Mouse (Mus musculus) adrenal gland (tissue): Measurements from ENCODE around the gene Jup.

Experiments
- intact Hi-C: fragments of 180-260 bp; cut with DNase I; formaldehyde crosslinking; loops from one replicate; pipeline ENCODE4 v1.15.1; 2025

Gene Jup

GRCm38 (mm10) chr11:100391884-100392345, 5.6 kb downstream of the Jup start:
- intact Hi-C loops = no loop called here

DNA sequence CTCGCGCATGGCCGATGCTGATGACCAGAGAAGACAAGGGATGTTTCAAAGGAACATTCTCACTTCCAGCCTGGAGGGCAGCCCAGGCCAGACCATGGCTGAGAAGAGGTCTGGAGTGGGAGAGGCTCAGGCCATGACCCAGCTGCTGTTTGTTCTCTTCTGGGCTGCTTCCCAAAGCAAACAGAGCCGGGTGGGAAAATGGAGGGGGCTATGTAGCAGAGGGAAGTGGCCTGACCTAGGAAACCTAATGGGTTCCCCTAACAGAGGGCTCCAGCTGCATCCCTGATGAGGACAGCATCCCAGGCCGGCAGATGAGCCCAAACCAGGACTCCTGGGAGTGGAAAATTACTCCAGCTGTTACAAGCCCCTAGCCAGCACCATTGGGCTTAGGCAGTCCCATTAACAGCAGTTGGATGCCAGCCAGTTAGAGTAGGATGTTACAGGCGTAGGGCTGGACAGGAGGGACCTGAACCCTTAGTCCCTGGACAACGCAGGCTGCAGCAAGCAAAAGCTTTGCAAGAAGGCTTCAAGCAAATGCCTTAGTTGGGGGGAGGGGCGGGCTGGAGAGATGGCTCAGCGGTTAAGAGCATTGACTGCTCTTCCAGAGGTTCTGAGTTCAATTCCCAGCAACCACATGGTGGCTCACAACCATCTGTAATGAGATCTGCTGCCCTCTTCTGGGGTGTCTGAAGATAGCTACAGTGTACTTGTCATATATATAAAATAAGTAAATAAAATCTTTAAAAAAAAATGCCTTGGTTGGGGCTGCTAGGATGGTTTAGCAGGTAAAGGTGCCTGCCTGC, 6.3 kb downstream of the Jup start:
- intact Hi-C loops = no loop called here

DNA sequence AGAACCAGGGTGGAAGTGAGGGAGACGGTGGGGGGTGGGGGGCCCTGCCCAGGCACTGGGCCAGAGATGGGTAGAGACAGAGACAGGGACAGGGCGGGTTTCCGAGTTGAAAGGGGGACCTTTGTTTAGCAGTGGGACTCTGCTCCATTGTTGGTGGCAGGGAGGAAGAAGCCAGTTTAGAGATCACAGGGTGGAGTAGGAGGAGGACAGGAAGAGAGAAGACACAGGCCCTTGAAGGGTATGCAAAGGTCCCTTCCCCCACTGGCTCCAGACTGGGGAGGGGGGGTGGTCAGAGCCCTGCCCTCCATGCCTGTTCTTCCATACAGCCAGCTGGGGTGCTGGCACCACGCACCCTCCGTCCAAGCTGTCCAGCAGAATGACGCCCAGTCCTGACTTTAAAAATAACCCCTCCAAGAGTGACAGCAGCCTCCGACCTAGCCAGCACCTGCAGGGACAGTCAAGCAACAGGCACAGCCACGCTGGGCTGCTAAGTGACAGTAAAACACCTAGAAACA, 7.6 kb downstream of the Jup start:
- intact Hi-C loops = no loop called here

GRCm38 (mm10) chr11:100388588-100388987, 9.0 kb downstream of the Jup start:
- intact Hi-C loops = no loop called here

GRCm38 (mm10) chr11:100387589-100388375, 9.8 kb downstream of the Jup start:
- intact Hi-C loops = no loop called here

DNA sequence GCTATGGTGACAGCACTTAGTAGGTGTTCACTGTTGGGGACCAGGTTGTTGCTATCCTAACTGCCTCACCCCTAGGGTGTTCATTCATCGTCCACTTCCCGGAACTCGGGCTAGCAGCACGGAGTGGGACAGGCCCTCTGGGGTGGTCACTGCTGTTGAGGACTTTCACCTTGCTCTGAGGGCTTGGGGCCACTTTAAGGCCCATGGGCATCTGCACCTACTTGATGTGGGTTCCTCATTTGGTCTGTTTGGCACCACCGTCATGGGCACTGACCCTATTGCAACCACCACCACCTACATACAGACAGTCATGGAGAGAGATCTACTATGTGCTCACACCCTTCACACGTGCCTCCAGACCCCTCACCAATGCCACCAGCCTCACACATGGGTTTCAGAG, 10.5 kb downstream of the Jup start:
- intact Hi-C loops = no loop called here

DNA sequence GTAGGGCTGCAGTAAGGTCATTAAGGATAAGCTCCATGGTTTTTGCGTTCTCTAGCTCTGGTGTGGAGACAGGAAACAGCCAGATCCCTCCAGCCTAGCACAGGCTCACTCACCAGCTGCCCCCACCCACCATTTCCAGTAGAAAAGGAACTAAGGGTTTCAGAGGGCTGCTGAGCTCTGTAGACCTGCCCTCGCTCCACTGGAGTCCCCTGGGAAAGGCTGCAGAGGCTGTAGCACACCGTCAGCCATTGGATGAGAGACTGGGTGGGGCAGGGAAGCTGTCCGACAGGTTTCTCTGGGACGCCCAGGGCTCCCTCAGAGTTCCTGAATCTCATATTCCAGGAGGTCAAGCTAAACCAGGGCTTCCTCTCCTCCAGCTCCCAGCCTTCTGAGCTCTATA, 11.0 kb downstream of the Jup start:
- intact Hi-C loops = no loop called here

- intact Hi-C loops = no loop called here
Measured at GRCm38 (mm10) chr11:100385016-100385415, 12.5 kb downstream of the Jup start.

- intact Hi-C loops = no loop called here
Measured at GRCm38 (mm10) chr11:100382682-100383081, 14.9 kb downstream of the Jup start.

- intact Hi-C loops = no loop called here
Measured at GRCm38 (mm10) chr11:100379311-100379710, 18.3 kb downstream of the Jup start.

DNA sequence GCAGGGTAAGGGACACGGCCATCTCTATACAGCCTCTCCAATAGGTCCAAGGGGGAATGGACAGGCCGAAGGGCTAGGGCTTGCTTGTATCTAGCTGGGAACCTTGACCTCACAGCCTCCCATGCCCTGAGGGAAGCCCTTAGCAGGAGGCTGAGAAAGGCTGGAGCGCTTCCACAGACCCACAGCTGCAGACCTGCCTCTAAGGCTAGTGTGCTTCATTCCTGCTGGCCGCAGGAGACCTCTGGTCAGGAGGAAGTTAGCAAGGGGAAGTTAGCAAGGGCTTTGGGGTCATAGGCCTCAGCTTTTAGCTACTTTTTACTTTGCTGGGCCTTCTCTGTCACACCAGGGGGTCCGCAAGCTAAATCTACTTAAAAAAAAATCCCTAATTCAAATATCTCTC, 19.1 kb downstream of the Jup start:
- intact Hi-C loops = no loop called here

DNA sequence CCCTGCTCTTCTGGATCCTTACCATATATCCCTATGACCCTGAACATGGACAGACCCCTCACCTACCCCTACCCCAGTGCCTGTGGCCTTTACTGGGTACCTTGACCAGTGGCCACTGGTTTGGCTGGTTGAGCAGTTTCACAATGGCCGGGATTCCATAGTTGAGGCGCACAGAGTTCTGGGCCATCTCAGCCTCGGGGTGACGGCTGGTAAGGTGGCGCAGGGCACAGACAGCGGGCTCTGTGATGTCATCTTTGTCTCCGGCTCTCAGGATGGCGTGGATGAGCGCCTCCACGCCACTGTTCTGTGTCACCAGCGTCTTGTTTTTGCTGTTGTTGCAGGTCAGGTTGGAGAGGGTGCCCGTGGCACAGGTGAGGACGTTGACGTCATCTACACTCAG, 19.6 kb downstream of the Jup start:
- intact Hi-C loops = no loop called here

DNA sequence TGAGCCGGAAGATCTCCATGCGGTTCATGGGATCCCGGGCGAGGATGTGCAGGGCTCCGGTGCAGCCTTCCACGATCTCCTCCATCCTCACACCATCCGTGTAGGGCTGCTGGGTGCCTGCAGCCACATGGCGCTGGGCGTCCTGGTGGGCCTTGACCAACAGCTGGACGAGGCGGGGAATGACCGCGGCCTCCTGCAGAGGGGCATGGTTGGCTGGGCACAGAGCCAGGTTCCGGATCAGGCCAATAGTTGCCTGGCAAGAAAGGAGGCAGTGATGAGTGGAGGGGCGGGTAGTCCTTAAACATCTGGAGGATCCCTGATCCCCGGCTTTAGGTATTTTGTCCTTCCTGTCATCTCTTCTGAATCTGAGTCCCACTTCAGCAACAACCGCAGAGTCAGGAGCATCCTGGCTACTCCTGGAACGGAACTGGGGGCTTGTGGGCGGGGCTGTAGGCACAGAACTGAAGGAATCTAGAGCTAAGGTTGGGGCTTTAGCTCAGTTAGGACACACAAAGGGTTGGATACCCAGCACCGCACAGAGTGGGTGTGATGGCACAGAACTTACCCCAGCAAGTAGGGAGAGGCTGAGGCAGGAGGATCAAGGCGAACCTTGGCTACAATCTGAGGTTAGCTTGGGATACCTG, 20.7 kb downstream of the Jup start:
- intact Hi-C loops = no loop called here

DNA sequence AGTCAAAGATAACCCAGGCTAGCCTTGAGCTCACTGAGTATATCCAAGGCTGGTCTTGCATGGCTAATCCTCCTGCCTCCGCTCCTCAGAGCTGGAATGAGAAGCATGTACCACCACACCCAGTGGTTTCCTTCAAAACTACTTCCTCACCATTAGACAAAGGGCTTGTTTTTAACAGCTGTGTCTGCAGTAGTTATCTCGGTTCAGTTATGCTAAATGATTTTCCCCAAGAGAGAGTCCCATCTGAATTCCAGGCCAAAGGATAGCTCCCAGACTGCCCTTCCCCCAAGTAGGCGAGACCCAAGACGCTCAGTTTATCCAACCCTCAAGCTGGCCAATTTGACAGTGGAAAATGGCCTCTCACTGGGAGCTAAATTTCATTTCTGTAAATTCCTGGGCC, 21.6 kb downstream of the Jup start:
- intact Hi-C loops = no loop called here

DNA sequence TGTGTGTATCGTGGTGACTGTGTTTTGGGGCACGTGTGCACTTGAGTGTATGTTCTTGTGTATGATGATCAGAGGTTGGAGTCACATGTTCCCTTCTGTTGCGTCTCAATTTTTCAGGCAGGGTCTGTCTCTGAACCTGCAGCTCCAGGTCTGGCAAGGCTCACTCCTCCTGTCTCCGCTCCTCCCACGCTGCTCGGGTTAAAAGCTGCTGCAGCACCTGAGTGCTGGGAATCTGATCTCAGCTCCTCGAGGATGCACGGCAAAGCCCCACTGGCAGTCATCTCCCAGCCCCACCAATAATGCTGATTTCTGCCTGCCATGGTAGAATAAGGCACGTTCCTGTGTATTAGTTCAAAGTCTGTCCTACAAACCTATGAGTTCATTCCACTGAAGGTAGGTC, 22.4 kb downstream of the Jup start:
- intact Hi-C loops = no loop called here

DNA sequence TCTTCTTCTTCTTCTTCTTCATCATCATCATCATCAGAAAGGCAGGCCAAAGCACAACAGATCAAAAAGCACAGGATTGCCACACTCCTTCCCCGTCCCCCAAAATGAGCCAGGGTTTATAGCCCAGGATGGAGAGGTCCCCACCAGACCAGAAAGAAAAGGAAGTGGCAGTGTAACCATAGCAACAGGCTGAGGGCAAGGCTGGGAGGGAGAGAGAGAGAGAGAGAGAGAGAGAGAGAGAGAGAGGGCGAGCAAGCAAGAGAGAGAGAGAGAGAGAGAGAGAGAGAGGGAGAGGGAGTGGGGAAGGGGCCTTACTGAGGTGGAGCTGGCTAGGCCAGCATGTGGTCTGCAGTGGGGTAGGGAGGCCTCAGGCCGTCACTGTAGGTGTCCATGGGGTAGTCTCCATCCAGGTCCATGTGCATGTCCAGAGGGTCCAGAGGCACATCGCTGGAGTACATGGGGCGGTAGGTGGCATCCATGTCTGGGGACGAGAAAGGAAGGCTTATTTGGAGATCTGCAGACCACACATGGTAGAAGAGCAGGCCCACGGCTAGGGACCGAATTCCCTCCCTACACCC, 25.5 kb downstream of the Jup start:
- intact Hi-C loops = no loop called here

DNA sequence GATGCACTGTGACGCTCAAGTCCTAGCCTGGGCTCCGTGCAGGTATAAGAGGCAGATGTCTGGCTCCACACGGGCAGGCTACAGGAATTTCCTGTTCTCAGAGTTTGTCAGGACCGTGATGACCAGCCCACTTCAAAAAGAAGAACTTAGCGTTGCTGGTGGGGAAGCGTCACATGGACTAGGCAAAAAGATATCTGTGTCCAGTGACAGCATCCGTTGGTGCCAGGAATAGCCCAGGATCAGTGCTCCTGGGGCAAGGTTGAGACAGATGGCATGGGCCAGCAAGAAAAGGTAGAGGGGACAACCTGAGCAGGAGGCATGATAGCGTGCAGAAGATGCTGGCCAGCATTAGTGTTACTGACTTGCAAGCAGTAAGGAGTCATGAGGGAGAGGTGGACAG, 27.7 kb downstream of the Jup start:
- intact Hi-C loops = no loop called here

DNA sequence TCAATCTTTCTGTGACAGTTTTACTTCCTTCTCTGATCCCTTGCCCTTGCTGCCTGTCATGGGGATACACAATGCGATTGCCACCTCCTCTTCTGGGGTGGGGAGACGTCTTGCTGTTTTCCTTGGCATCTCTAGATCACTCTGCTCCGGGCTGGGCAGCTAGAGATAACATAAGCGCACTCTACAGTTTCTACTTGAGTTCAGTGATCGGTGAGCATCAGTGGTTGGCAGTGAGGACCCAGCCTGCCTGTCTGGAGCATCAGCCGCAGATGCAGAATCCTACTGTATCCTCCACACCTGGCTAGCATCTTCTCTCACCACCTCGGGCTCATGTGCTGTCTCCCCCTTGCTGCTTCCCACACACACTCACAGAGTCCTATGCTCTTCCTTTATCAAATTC, 28.4 kb downstream of the Jup start:
- intact Hi-C loops = no loop called here

GRCm38 (mm10) chr11:100362979-100363562, 34.5 kb downstream of the Jup start:
- intact Hi-C loops = loop anchor here (2.0 kb wide), 1 partner anchor 46 kb away; no protein-coding TSS in a partner anchor

- intact Hi-C loops = loop anchor here (2.0 kb wide), 1 partner anchor 46 kb away; no protein-coding TSS in a partner anchor
Measured at GRCm38 (mm10) chr11:100362209-100362978, 35.2 kb downstream of the Jup start.
